Mouse (Mus musculus) lung, embryonic 14.5 days (tissue): ENCODE results near the gene Grn. TPM values are rescaled to one million over a fixed set of nuclear protein-coding genes. Genes with fewer than 3 reads are reported as not detected.
A peak's percentile ranks its signal among the peaks of the same experiment; 100 is the strongest.

ENCODE experiments used
- ATAC-seq: fragments of 200-750 bp; cut with Nextera tagmentation; 2 replicates; pipeline ENCODE4 v1.8.0; 2017; ENCODE audit warnings: mild to moderate bottlenecking, moderate TSS enrichment, moderate library complexity; ENCODE audit not compliant: insufficient read depth
- DNase-seq: peaks from one replicate; pipeline ENCODE4 v3.0.0-alpha.2; 2015
- H3K27ac ChIP-seq: fragments of 300-500 bp; sonication (generic); 2 replicates; pipeline ENCODE4 v1.5.1; 2014; ENCODE audit warnings: low read depth, mild to moderate bottlenecking, moderate library complexity
- H3K27me3 ChIP-seq: fragments of 300-500 bp; sonication (generic); 2 replicates; pipeline ENCODE4 v1.6.1; 2014; ENCODE audit warnings: low read length, control low read depth; ENCODE audit not compliant: insufficient read depth
- H3K36me3 ChIP-seq: fragments of 300-500 bp; sonication (generic); 2 replicates; pipeline ENCODE4 v1.6.1; 2014; ENCODE audit warnings: control low read depth; ENCODE audit not compliant: insufficient read depth
- H3K4me1 ChIP-seq: fragments of 300-500 bp; sonication (generic); 2 replicates; pipeline ENCODE4 v1.6.1; 2014; ENCODE audit warnings: antibody characterized with exemption, control low read depth; ENCODE audit not compliant: insufficient read depth
- H3K4me2 ChIP-seq: fragments of 300-500 bp; sonication (generic); 2 replicates; pipeline ENCODE4 v1.6.1; 2014; ENCODE audit warnings: mild to moderate bottlenecking
- H3K4me3 ChIP-seq: fragments of 300-500 bp; sonication (generic); 2 replicates; pipeline ENCODE4 v1.5.1; 2014; ENCODE audit warnings: low read depth, low read length
- H3K9ac ChIP-seq: fragments of 300-500 bp; sonication (generic); 2 replicates; pipeline ENCODE4 v1.6.1; 2014
- H3K9me3 ChIP-seq: fragments of 300-500 bp; sonication (generic); 2 replicates; pipeline ENCODE4 v1.6.1; 2016; ENCODE audit warnings: low read depth, low read length, control low read depth
- CTCF ChIP-seq: IDR thresholded peaks from 2 replicates; pipeline ENCODE4 v1.5.1; 2016; ENCODE audit warnings: antibody characterized with exemption, low read depth
- WGBS: fragments of 180-500 bp; shearing (Covaris S2); extraction: QIAGEN DNeasy Blood & Tissue Kit; methylation state at CpG from one replicate; pipeline ENCODE4 v1.1.7; 2014; 5-methylcytosine and 5-hydroxymethylcytosine counted together
- polyA plus RNA-seq: library from polyadenylated mRNA; unstranded; fragments of >200 nt; fragmentation: Nextera tagmentation; extraction: Ambion mirVana; gene quantifications from 2 replicates; pipeline ENCODE4 v1.2.1, GENCODE M21; 2014

The Grn gene
- polyA plus RNA-seq, 1 experiment from 2014 or later, result 113 TPM

DNA sequence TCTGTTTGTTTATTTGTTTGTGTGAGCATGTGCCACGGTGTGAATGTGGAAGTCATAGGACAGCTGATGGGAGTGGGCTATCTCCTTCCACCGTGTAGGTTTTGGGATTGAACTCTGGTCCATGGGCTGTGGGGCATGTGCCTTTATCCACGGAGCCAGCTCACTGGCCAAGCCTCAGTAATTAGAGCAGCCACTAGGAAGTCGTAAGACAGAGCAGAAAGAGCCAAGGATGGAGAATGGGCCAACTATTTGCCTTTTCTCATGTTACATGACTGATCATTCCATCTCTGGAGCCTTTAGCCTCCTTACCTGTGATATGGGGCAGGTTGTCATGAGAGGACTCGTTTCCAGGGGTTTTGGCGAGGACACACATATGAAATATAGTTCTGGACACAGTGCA, 33.9 kb upstream of the Grn start:
- H3K4me1 ChIP-seq, result peaks cover 16% of the 10 kb centered on the region
- H3K4me3 ChIP-seq, result no peak overlapping the region
- ATAC-seq, result no peak
- H3K9ac ChIP-seq, result no peak overlapping the region
- peaks cover 41% of the 10 kb centered on the region for H3K27me3 ChIP-seq
- WGBS, result 48% methylated on average over 6 of the region's 6 CpGs
- no peaks in the 10 kb centered on the region for H3K9me3 ChIP-seq
- H3K4me2 ChIP-seq, result no peak overlapping the region
- H3K36me3 ChIP-seq, result no peaks in the 10 kb centered on the region
- no peak overlapping the region for H3K27ac ChIP-seq
- DNase-seq, result no peak
- TF ChIP-seq CTCF, result no peak

DNA sequence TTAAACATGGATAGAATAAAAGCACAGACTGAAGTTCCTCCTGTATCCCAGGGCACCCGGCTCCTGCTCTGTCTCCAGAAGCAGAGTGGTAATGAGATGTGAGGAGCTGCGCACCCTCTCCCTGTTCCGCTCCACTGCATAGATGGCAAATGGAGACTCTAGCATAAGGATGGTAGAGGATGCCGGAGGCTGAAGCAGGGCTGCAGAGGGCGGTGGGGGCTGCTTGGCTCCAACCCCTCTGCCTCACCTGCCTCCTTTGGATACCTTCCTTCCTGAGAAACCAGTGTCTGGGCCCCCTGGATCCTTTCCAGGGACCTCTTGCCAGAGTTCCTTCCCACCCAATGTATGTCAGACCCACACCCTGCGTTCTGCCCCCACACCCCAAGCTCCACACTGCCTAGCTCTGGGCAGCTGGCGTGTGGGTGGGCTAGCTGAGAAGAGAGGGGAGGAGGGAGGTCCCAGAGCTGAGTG, 33.4 kb upstream of the Grn start:
- H3K27me3 ChIP-seq, result peaks cover 45% of the 10 kb centered on the region
- H3K4me3 ChIP-seq, result no peak overlapping the region
- peaks cover 16% of the 10 kb centered on the region for H3K4me1 ChIP-seq
- no peaks in the 10 kb centered on the region for H3K9me3 ChIP-seq
- 71% methylated on average over 7 of the region's 7 CpGs for WGBS
- DNase-seq (no peak), ATAC-seq (no peak)
- no peak overlapping the region for H3K9ac ChIP-seq
- TF ChIP-seq CTCF, result no peak
- H3K36me3 ChIP-seq, result no peaks in the 10 kb centered on the region
- no peak overlapping the region for H3K27ac ChIP-seq
- H3K4me2 ChIP-seq, result no peak overlapping the region

DNA sequence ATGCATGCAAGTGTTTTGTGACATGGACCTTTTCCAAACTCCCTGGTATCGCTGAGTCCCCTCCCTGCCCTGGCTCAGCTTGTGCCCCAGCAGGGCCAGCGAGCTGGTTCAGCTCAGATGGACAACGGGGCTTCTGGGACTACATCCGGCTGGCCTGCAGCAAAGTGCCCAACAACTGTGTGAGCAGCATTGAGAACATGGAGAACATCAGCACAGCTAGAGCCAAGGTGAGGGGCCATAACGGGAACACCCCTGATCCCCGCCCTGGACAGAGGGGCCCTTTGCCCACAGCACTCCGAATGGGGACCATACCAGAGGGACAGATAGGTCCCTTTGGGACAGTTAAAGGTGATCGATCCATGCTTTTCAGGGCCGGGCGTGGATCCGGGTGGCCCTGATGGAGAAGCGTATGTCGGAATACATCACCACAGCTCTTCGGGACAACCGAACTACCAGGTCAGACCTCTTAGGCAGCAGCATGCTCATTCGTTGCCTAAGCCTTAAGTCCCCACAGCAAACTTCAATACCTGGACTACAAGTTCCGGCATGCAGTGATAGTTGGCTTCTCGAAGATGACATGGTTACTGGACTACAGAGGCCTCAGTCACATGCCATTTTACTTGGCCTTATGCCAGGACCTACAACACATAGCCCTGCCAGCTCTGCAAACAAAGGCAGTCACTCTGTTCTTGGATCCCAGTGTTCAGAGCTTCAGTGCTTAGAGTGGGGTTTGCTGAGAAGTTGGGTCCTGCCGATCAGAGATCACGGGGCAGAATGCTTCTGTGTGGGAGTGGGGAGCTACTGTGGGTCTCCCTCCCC, 31.9 kb upstream of the Grn start:
- WGBS, result 72% methylated on average over 20 of the region's 20 CpGs
- Histone ChIP-seq H3K36me3 (peaks cover 12% of the 10 kb centered on the region), H3K27me3 (peaks cover 47% of the 10 kb centered on the region), H3K9me3 (no peaks in the 10 kb centered on the region), H3K4me2 (no peak overlapping the region), H3K9ac (no peak overlapping the region), H3K4me1 (peaks cover 10% of the 10 kb centered on the region), H3K27ac (no peak overlapping the region), H3K4me3 (no peak overlapping the region)
- ATAC-seq, result 0 out of 2 replicates have a peak, but pooled peaks have one; percentile 25
- no peak for TF ChIP-seq CTCF
- peak; percentile 69 for DNase-seq

DNA sequence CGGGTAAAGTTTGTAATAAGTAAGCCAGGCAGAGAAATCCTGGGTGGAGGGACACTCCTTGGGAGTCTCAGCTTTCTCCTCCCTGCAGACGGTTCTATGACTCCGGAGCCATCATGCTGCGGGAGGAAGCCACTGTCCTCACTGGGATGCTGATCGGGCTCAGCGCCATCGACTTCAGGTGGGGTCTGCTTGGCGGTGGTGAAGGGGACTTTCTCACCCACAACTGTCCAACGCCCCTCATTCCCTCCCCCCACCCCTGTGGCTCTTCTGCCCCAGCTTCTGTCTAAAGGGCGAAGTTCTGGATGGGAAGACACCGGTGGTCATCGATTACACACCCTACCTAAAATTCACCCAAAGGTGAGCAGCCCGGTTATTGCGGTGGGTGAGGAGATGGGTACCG, 31.0 kb upstream of the Grn start:
- peaks cover 47% of the 10 kb centered on the region for H3K27me3 ChIP-seq
- peak overlapping the region; percentile 22 for H3K4me3 ChIP-seq
- DNase-seq (no peak), ATAC-seq (no peak)
- H3K9ac ChIP-seq, result no peak overlapping the region
- no peak for TF ChIP-seq CTCF
- H3K4me2 ChIP-seq, result peak overlapping the region; percentile 53; the same call in 1 of the 2 replicates
- 0 out of 2 replicates have a peak, but pooled peaks cover 6% of the 10 kb centered on the region for H3K4me1 ChIP-seq
- peaks cover 21% of the 10 kb centered on the region for H3K36me3 ChIP-seq
- H3K9me3 ChIP-seq, result no peaks in the 10 kb centered on the region
- WGBS, result 11% methylated on average over 15 of the region's 15 CpGs
- no peak overlapping the region for H3K27ac ChIP-seq

DNA sequence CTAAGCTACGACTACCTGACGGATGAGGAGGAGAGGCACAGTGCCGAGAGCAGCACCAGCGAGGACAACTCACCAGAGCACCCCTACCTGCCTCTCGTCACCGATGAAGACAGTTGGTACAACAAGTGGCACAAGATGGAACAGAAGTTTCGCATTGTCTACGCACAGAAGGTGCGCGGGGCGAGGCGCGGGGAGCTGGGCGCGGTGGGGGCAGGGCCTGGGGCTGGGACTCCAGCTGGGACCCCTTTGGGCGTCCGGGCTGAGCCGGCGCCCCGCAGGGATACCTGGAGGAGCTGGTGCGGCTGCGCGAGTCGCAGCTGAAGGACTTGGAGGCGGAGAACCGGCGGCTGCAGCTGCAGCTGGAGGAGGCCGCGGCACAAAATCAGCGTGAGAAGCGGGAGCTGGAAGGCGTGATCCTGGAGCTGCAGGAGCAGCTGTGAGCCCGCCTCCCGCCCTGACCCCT, 30.5 kb upstream of the Grn start:
- H3K9ac ChIP-seq, result peak overlapping the region; percentile 34; the same call in 1 of the 2 replicates
- DNase-seq (peak; percentile 42), ATAC-seq (no peak)
- under 1% methylated on average over 33 of the region's 34 CpGs for WGBS
- H3K27ac ChIP-seq, result no peak overlapping the region
- H3K27me3 ChIP-seq, result peaks cover 47% of the 10 kb centered on the region
- peak overlapping the region; percentile 22 for H3K4me3 ChIP-seq
- no peaks in the 10 kb centered on the region for H3K9me3 ChIP-seq
- peaks cover 27% of the 10 kb centered on the region for H3K36me3 ChIP-seq
- H3K4me1 ChIP-seq, result 0 out of 2 replicates have a peak, but pooled peaks cover 6% of the 10 kb centered on the region
- TF ChIP-seq CTCF, result no peak
- peak overlapping the region; percentile 53 for H3K4me2 ChIP-seq

DNA sequence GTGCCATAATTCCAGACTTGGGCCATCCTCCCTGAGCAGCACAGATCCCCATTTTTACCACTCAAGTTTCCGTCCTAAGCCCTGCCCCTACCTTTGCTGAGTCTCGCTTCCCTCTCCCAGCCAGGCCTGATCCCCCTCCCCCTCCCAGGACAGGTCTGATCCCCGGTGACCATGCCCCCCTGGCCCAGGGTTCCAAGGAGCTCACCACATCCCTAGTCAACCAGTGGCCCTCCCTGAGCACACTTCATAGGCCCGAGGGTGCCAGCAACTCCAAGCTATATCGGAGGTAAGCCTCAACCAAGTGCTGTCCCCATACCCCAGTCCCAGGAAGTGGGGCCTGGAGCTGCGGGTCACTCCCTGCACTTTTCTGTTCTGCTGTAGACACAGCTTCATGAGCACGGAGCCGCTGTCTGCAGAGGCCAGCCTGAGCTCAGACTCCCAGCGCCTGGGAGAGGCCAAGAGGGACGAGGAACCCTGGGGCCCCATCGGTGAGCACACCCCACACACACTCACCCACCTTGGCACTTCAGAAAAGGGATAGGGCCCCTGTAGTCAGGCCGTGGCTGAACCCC, 29.5 kb upstream of the Grn start:
- H3K4me3 ChIP-seq, result no peak overlapping the region; the same call in 1 of the 2 replicates
- H3K9me3 ChIP-seq, result no peaks in the 10 kb centered on the region
- no peak for TF ChIP-seq CTCF
- no peak overlapping the region for H3K27ac ChIP-seq
- peaks cover 29% of the 10 kb centered on the region for H3K36me3 ChIP-seq
- peaks cover 47% of the 10 kb centered on the region for H3K27me3 ChIP-seq
- H3K4me1 ChIP-seq, result 0 out of 2 replicates have a peak, but pooled peaks cover 6% of the 10 kb centered on the region
- DNase-seq, result no peak
- 19% methylated on average over 12 of the region's 12 CpGs for WGBS
- no peak for ATAC-seq
- no peak overlapping the region for H3K9ac ChIP-seq
- H3K4me2 ChIP-seq, result no peak overlapping the region

DNA sequence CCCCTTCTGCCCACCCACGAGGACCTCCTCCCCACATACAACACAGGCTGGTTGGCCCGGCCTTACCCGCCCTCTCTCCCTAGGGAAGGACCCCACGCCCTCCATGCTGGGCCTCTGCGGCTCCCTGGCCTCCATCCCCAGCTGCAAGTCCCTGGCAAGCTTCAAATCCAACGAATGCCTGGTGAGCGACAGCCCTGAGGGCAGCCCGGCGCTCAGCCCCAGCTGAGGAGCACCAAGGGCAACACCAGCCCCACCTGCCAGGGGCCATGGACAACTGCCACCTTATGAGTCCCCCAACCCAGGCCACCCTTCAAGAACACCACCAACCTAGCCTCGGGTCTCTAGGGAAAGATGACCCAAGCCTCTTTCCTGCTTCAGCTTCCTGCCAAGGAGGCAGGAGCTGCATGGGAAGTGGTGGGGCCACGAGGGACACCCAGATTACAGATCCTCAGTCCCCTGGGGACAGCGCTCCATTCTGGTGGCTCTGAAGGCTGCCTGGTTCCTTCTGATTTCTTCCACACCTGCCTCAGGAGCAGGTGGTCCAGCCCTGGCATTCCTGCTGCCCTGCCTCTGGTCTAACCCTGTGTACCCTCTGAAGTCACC, 28.1 kb upstream of the Grn start:
- ATAC-seq, result no peak
- 58% methylated on average over 12 of the region's 12 CpGs for WGBS
- peaks cover 29% of the 10 kb centered on the region for H3K36me3 ChIP-seq
- H3K4me3 ChIP-seq, result no peak overlapping the region
- H3K9ac ChIP-seq, result no peak overlapping the region
- no peak for DNase-seq
- TF ChIP-seq CTCF, result no peak
- H3K27me3 ChIP-seq, result peaks cover 44% of the 10 kb centered on the region
- H3K4me1 ChIP-seq, result peaks cover 13% of the 10 kb centered on the region; the same call in 1 of the 2 replicates
- H3K27ac ChIP-seq, result no peak overlapping the region
- no peaks in the 10 kb centered on the region for H3K9me3 ChIP-seq
- no peak overlapping the region for H3K4me2 ChIP-seq
